23 mouse cellular contexts compared by ENCODE assay signal in the genomic region with DNA sequence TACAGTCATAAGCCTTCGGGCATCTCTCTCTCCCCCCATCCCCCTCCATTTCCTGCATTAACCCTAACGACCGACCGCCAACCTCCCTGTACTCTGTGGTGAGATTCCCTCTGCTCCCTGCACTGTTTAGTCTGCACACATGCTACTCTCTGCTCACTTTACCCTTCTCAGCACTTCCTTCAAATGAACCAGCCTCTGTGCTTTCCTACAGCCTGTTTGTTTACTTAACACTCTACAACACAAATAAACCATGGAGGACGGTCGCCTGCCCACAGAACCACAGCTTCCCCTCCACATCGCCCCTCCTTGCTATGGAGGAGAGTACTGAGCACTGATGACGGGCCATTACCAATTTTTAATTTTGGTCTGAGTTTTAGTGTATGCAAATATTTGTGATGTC.
A peak's percentile ranks its signal among the peaks of the same experiment; 100 is the strongest.
DNase-seq lines count a peak whose midpoint lies in the region; ATAC-seq and TF ChIP-seq lines count a peak whose summit lies in the region.
"Had no signal": no experiment of that assay in that cellular context is flagged by ENCODE, and none has a peak within 500 bp of the region (broad histone marks: within the 10 kb centered on the region; RNA-seq: fewer than 3 reads in every experiment).

No protein-coding gene starts in this region.

- 50% methylated on average over 8 of the region's 8 CpGs for WGBS in heart, embryonic 11.5 days (ENCODE audit: insufficient replicate concordance)
- WGBS in lung, embryonic 16.5 days, result 17% methylated on average over 8 of the region's 8 CpGs
- WGBS in lung, adult 2 months, result 32% methylated on average over 8 of the region's 8 CpGs
- WGBS in hindbrain, embryonic 12.5 days, result 79% methylated on average over 8 of the region's 8 CpGs

- DNase-seq in heart, adult 18-20 months, result no peak
- no peak for DNase-seq in lung, adult 2 months
- DNase-seq in lung, postnatal 4 days, result peak; percentile 34 to 58
- no peak for DNase-seq in adrenal gland, postnatal 36 days
- DNase-seq: adrenal gland, postnatal 25 days; B cell, adult 2 months; cerebellum, adult 18-20 months; cerebellum, postnatal 25 days; gastrocnemius, adult 2 months; heart, postnatal 14 days; kidney, adult 18-20 months; kidney, postnatal 10 days; liver; spleen, adult 18-20 months; thymus, postnatal 36 days had no signal

- H3K27ac ChIP-seq in heart, embryonic 11.5 days (ENCODE audit: low read depth, low read length), result peak overlapping the region; percentile 24; the same call in 1 of the 2 replicates
- peak overlapping the region; percentile 2 for H3K27ac ChIP-seq in lung, embryonic 16.5 days (ENCODE audit: low read length)
- no peak overlapping the region for H3K27ac ChIP-seq in hindbrain, embryonic 12.5 days
- H3K27ac ChIP-seq: embryonic facial prominence, embryonic 15.5 days; gastrocnemius, adult 2 months; hindbrain, postnatal 0 days; midbrain, embryonic 12.5 days; neural tube, embryonic 12.5 days had no signal

- TF ChIP-seq CTCF in lung, adult 2 months (IDR thresholded peaks at IDR 0.05; ENCODE audit: insufficient read depth, low read length), result no peak

- peaks cover 8% of the 10 kb centered on the region for H3K4me1 ChIP-seq in heart, embryonic 11.5 days (ENCODE audit: control insufficient read depth, insufficient read depth, low read length)
- H3K4me1 ChIP-seq in lung, embryonic 16.5 days (replicated peaks; ENCODE audit: control insufficient read depth, insufficient read depth, low read length), result peaks cover 38% of the 10 kb centered on the region
- peaks cover 9% of the 10 kb centered on the region for H3K4me1 ChIP-seq in lung, adult 2 months (ENCODE audit: control insufficient read depth, insufficient read depth, low read length)
- H3K4me1 ChIP-seq in hindbrain, embryonic 12.5 days, result peaks cover 15% of the 10 kb centered on the region

- H3K27me3 ChIP-seq in heart, embryonic 11.5 days (ENCODE audit: control insufficient read depth, insufficient read depth, low read length), result no peaks in the 10 kb centered on the region
- no peaks in the 10 kb centered on the region for H3K27me3 ChIP-seq in lung, embryonic 16.5 days (ENCODE audit: control insufficient read depth, insufficient read depth, low read depth, low read length)
- H3K27me3 ChIP-seq in hindbrain, embryonic 12.5 days, result no peaks in the 10 kb centered on the region
- H3K27me3 ChIP-seq: embryonic facial prominence, embryonic 15.5 days; midbrain, embryonic 12.5 days; neural tube, embryonic 12.5 days had no signal

- H3K36me3 ChIP-seq in heart, embryonic 11.5 days (ENCODE audit: control insufficient read depth, insufficient read depth, low read length), result no peaks in the 10 kb centered on the region
- H3K36me3 ChIP-seq in lung, embryonic 16.5 days (ENCODE audit: control insufficient read depth, insufficient read depth, low read length), result 0 out of 2 replicates have a peak, but pooled peaks cover 3% of the 10 kb centered on the region
- H3K36me3 ChIP-seq in hindbrain, embryonic 12.5 days, result no peaks in the 10 kb centered on the region
- H3K36me3 ChIP-seq: embryonic facial prominence, embryonic 15.5 days; midbrain, embryonic 12.5 days; neural tube, embryonic 12.5 days had no signal

- no peak for TF ChIP-seq POLR2A in lung, adult 2 months (IDR thresholded peaks at IDR 0.05; ENCODE audit: borderline replicate concordance, extremely low read depth, low read depth, low read length)

- H3K9me3 ChIP-seq in heart, embryonic 11.5 days (replicated peaks; ENCODE audit: control insufficient read depth, low read length), result no peaks in the 10 kb centered on the region
- H3K9me3 ChIP-seq in lung, embryonic 16.5 days (ENCODE audit: control insufficient read depth, low read length), result no peaks in the 10 kb centered on the region
- no peaks in the 10 kb centered on the region for H3K9me3 ChIP-seq in hindbrain, embryonic 12.5 days (replicated peaks)
- H3K9me3 ChIP-seq: embryonic facial prominence, embryonic 15.5 days; midbrain, embryonic 12.5 days; neural tube, embryonic 12.5 days had no signal

- H3K4me3 ChIP-seq in heart, embryonic 11.5 days (ENCODE audit: low read depth, low read length), result no peak overlapping the region
- H3K4me3 ChIP-seq in lung, embryonic 16.5 days (ENCODE audit: low read length), result no peak overlapping the region
- H3K4me3 ChIP-seq in lung, adult 2 months (replicated peaks; ENCODE audit: extremely low read depth, low read depth, low read length), result no peak overlapping the region
- H3K4me3 ChIP-seq in hindbrain, embryonic 12.5 days, result no peak overlapping the region
- H3K4me3 ChIP-seq: embryonic facial prominence, embryonic 15.5 days; gastrocnemius, adult 2 months; midbrain, embryonic 12.5 days; neural tube, embryonic 12.5 days had no signal

- ATAC-seq in heart, embryonic 11.5 days (replicated peaks; ENCODE audit: insufficient number of reproducible peaks, low FRiP score, low TSS enrichment), result no peak
- ATAC-seq in lung, embryonic 16.5 days (ENCODE audit: low read depth), result peak; percentile 72
- peak; percentile 48; the same call in 1 of the 2 replicates for ATAC-seq in granulocyte monocyte progenitor cell, adult 5-6 weeks (replicated peaks; ENCODE audit: poor library complexity, severe bottlenecking)
- no peak for ATAC-seq in hindbrain, embryonic 12.5 days (ENCODE audit: low FRiP score)
- ATAC-seq: hindbrain, postnatal 0 days had no signal

- H3K4me2 ChIP-seq in heart, embryonic 11.5 days, result no peak overlapping the region
- H3K4me2 ChIP-seq in lung, embryonic 16.5 days (ENCODE audit: low read depth, low read length), result no peak overlapping the region
- no peak overlapping the region for H3K4me2 ChIP-seq in hindbrain, embryonic 12.5 days (replicated peaks)
- H3K4me2 ChIP-seq: embryonic facial prominence, embryonic 15.5 days; midbrain, embryonic 12.5 days; neural tube, embryonic 12.5 days had no signal

- no peak overlapping the region for H3K9ac ChIP-seq in heart, embryonic 11.5 days (ENCODE audit: low read depth, low read length)
- no peak overlapping the region for H3K9ac ChIP-seq in lung, embryonic 16.5 days (ENCODE audit: low read length)
- H3K9ac ChIP-seq in hindbrain, embryonic 12.5 days, result no peak overlapping the region
- H3K9ac ChIP-seq: embryonic facial prominence, embryonic 15.5 days; midbrain, embryonic 12.5 days; neural tube, embryonic 12.5 days had no signal

Comparison
In these comparisons a context has a peak if more than half of its experiments do, and no peak if none do; other contexts are left out.
1. DNase-seq: peak in lung, postnatal 4 days (2 of 2); none in heart, adult 18-20 months (0 of 2), lung, adult 2 months (single experiment) and adrenal gland, postnatal 36 days (0 of 2).
2. ATAC-seq: peak in lung, embryonic 16.5 days (single experiment) and granulocyte monocyte progenitor cell, adult 5-6 weeks (single experiment); none in heart, embryonic 11.5 days (single experiment) and hindbrain, embryonic 12.5 days (single experiment).